Mouse (Mus musculus): ENCODE results near the gene Ikzf4.

GRCm38 (mm10) chr10:128668790-128669672 lies 23.2 kb upstream of the Ikzf4 start:
- TF ChIP-seq CTCF (IDR thresholded peaks at IDR 0.05; ENCODE audit: low read depth) (no peak), EP300 (IDR thresholded peaks at IDR 0.05; ENCODE audit: low read depth) (no peak)
